Mouse (Mus musculus) ovary, postnatal 14 days (tissue): Measurements from ENCODE around the gene Dpy19l3.
A peak's percentile ranks its signal among the peaks of the same experiment; 100 is the strongest.

ENCODE experiments used
- DNase-seq: peaks from one replicate; pipeline ENCODE4 v3.0.0; 2022; ENCODE audit warnings: low spot score

The Dpy19l3 gene

DNA sequence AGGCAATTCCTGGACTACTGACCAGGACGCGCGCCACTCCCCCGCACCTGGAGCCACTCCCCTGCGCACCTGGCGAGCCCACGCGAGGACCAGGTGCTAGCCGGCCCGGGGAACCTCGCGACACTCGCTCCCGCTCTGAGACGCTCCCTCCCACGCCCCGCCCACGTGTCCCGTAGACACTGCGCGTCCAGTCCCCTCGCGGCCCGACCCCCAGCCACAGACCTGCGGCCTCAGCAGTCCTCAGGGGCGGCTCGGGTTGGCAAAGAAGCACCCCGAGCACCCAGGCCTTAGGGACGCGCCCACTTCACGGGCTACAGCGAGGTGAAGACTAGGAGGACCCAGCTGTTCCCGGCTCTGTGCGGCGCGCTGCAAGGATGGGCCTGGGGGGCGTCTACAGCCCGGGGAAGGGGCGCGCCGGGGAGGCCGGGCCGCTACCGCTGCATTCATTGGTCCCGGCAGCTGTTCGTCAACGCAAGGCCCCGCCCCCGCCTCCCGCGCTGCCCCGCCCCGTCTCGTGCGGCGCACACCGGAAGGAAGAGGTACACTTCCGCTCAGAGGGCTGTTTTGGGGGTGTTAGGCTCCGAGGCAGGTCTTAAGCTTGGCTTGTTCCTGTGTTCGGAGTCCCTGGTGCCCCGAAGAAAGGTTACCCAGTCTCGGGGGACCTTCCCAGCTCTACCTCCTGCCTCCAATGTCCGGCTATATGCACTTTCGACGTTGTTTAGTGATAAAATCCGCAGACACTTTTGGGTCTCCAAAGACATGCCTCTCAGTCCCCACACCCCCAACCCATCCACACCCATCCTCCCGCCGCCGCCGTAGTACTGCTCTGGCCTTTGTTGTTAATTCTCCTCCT is at the start of gene Dpy19l3:
Gene Dpy19l3, minus strand, starts transcription at position 422 of the 853 bp plus-strand sequence.
- peak; percentile 95 for DNase-seq

DNA sequence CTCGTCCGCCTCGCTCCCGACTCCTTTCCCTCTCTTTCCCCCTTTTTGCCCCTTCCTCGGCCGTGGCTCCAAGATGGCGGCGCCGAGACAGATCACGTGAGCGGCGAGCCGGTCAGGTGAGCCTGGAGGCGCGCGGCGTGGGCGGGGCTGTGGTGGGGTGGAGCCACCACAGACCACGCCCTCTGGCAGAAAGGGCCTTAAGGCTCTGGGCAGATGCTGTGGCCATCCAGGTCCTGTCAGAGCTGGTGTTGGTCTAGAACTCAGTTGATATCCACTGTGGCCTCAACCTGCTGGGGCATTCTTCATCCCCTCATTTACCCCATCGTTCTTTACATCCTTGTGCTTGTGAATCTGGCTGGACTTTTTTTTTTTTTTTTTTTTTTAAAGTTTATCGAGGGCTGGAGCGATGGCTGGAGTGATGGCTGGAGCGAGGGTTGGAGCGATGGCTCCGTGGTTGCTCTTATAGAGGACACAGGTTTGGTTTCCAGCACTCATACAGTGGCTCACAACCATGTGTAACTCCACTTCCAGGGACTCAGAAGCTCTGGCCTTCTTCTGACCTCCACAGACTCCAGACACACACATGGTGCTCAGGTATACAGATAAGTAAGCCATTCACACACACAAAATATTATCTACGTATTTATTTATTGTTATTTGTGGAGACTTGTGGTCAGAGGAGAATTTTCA is 48.8 kb upstream of the Dpy19l3 start, which contains the start of gene Zfp507:
Gene Zfp507, minus strand, starts transcription at position 98 of the 690 bp plus-strand sequence.
- peak; percentile 88 for DNase-seq

DNA sequence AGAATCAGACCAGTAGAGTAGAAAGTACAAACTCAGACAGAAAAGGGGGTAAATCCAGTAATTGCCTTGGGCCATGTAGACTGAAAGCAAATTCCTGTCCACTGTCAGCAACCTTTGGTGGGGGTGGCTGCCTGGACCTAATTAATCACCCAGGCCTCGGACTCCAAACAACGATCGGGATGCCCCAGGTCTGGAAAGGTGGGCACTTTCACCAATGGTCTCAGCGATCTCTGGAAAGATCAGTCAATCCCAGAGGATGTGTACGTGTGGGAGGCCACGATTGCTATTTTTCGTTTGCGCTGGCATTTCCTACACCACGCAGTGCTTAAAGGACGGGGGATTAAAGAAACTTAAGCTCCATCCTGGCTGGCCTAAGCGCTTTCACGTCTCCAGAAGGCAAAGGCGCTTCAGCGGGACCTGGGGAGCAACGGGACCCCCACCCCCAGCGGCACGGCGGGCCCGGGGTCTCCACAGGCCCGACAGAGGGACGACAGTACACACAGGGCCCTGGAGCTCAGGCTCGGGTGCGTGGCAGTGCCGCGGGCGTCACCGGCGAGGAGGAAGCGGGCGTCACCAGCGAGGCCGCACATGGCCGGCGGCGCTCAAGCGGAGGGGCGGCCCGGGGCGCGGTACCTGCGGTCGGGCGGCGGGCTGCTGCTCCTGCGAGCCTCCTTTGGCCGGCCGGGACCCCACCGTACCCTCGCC is 48.1 kb upstream of the Dpy19l3 start:
- DNase-seq = peak; percentile 1

GRCm38 (mm10) chr7:35796123-35796522 is 41.9 kb upstream of the Dpy19l3 start:
- DNase-seq = no peak

- DNase-seq = no peak
Observed at GRCm38 (mm10) chr7:35794145-35794664, 40.0 kb upstream of the Dpy19l3 start.

DNA sequence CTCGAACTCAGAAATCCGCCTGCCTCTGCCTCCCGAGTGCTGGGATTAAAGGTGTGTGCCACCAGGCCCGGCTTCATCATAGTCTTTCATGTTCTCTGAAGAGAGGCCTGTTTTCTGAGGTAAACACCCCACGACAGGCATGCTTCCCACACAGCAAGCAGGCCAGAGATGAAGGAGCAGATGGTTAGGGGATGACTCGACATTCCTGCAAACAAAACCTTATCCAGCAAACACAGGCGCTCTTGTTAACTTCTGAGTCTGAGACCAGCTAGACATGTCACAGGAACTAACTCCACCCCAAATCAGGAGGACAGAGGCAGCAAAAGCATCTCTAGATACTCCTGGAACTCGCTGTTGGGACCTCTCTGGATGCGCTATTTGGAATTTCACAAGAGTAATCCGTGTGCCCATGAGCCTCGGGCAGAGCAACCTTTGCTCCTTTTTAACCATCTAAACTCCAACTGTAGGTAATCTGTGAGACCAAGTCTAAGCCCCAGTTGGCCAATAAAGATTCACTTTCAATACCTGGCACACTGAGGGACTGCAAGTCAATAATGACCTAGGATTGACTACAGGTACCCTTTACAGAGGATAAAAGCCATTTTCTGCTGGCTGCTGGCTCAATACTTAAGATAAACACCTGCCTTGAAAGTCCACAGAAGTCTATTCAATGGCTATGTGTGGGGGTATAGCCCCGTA is 38.0 kb upstream of the Dpy19l3 start:
- DNase-seq = no peak

DNA sequence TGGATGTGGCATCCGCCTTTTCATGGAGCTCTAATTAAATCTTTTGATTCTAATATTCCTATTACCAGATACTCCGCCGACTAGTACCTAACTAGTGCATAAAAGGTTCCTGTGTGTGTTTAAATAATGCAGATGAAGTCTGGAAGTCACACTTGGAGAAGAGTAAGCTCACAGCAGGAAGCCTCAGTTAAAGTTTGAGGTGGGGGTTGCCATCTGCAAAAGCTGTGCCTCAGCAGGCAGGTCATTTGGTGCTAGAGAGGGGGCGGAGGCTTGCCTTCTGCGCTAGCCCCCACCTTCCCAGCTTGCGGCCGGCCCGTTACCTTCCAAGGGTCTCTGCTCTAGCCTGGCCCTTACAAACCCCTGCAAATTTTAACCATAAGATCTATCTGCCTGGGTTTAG is 36.7 kb upstream of the Dpy19l3 start:
- no peak for DNase-seq

DNA sequence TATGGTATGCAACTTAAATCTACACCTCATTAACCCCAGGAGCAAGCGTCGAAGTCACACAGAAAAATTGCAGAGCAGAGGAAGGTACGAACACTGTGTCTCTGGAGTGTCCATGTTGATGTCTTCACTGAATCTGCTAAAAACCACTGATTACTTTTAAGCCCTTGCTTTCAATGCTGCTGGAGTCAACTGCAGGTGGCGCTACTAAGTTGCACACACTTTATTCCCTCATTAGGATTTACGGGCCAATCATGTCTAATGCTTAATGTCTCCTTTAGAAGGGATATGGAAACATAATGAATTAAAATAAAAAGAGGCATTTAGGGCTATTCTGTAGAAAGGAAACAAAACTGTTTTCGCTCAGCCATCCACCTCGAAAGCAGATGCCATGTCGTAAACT is 35.9 kb upstream of the Dpy19l3 start:
- no peak for DNase-seq

DNA sequence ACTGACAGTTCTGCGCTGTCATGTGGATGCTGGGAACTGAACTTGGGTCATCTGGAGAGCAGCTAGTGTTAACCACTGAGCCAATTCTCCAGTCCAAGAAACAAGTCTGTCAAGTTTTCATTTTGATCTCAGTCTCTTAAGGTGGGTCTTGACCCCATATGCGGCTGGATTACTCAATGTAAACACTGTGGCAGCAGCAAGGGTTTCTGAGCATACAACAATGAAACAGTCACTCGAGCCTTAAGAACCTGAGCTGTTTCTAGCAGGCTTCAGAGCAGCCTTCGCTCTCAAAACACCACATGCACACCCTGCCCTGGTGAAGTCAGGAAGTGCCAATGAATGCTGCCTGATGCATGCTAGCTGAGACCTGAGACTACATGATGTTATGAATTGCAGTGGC is 31.3 kb upstream of the Dpy19l3 start:
- DNase-seq = no peak

DNA sequence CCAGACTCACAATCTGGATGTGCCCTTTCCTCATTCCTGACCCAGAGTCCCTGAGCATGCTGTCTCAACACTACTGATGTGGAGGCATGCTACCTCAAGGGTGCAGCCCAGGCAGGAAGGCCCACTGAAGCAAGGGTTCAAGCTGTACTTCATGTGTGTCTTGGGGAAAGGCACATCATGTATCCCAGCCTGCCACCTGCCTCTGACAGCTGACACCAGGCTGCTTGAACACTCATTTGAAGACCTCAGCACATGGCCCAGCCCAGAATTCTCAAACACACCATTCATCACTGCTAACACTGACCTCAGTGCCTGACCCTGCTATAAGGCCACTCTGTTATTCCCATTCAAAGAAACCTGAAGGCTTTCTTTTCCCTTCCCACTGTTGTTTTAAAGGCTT is 28.0 kb upstream of the Dpy19l3 start:
- DNase-seq = no peak

GRCm38 (mm10) chr7:35774127-35774526 is 19.9 kb upstream of the Dpy19l3 start:
- no peak for DNase-seq

DNA sequence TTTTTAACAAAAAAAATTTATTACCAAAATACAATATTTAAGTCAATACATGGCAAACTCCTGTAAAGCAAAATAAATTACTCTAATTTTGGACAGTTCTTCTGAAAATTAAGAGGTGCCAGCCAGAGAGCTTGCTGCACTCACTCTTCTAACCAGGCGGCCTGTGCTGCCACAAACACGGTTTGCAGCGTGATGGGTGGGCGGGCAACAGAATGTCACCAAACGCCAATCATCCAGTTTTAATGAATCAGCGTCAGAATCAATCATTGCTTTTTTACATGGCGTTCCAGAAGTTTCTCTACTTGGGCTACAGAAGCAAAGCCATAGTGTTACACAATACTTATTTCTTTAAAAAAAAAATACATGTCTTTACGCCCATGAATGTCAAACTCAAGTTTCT is 18.1 kb upstream of the Dpy19l3 start:
- no peak for DNase-seq

- no peak for DNase-seq
Observed at GRCm38 (mm10) chr7:35771106-35771505, 16.9 kb upstream of the Dpy19l3 start.

DNA sequence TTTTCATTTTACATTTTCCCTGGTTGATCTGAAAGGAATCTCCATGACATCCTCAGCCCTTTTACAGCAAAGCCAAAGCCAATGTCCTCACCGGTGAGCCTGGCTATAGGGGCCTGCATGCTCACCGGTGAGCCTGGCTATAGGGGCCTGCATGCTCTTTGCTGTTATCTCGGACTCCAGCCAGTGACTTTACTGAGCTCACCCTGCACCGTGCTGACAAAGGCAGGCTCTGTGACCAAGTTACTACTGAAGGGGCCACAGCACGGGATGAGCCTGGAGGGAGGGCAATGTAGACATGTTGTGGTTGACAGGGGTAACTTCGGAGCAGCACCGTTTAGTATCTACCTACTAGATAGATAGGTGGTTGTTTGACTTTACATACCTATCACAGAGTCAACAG is 15.9 kb upstream of the Dpy19l3 start:
- no peak for DNase-seq

DNA sequence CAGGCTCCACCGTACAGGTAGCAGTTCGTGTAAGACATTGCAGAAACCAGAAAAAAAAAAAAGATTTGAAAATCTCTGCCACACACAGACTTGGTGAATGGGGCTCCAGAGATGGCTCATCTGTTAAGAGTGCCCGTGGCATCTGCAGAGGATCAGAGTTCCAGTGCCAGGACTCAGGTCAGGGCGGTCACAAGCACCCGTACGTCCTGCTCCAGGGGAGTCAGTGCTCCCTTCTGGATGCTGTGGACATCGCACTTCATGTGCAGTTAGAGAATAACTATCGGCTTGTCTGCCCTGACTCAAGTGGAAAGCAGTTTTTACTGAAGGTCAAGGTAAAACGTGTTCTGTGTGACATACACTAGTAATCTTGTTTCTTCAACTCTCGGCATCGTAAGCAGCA is 10.2 kb upstream of the Dpy19l3 start:
- no peak for DNase-seq

GRCm38 (mm10) chr7:35761801-35762200 is 7.5 kb upstream of the Dpy19l3 start:
- no peak for DNase-seq

DNA sequence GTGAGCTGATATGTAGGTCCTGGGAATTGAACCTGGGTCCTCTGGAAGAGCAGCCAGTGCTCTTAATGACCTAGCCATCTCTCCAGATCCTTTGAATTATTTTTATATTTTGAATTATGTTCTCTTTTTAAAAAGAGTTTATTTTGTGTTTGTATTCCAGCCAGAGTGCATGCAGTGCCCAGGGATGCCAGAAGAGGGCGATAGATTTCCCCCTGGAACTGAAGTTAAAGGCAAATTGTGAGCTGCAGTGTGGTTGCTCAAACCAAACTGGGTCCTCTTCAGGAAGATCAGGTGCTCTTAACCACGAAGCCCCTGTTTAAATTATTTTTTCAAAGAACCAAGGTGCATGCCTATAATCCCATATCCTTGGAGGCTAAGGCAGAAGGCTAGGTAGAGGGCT is 5.3 kb upstream of the Dpy19l3 start:
- no peak for DNase-seq

- DNase-seq = no peak
Observed at GRCm38 (mm10) chr7:35756510-35757440, 2.5 kb upstream of the Dpy19l3 start.

DNA sequence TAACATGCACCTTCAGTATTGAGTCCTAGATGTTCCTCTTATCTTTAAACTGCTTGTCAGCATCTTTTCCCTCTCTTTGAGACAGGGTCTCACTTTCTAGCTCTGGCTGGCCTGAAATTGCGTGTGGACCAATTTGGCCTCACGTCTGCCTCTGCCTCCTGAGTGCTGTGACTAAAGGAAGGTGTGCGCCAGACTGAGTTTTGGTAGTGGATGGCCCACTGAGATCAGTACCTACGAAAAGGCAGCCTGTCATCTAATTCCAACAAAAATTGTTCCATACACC is 573 bp upstream of the Dpy19l3 start:
- no peak for DNase-seq

GRCm38 (mm10) chr7:35753319-35754032 is 778 bp downstream of the Dpy19l3 start:
- no peak for DNase-seq
